Mouse (Mus musculus): ENCODE measurements around the gene Lhx9. TPM values are rescaled to one million over a fixed set of nuclear protein-coding genes. Genes with fewer than 3 reads are reported as not detected.

Gene Lhx9
- polyA plus RNA-seq, 1 experiment from 2014 or later, result 0.87 TPM

- Histone ChIP-seq H3K27me3 (ENCODE audit: control insufficient read depth, insufficient read depth, low read length) (peaks cover 64% of the 10 kb centered on the region), H3K4me1 (ENCODE audit: control insufficient read depth, insufficient read depth, low read length) (peaks cover 14% of the 10 kb centered on the region), H3K9ac (ENCODE audit: low read length) (no peak overlapping the region), H3K4me3 (replicated peaks; ENCODE audit: low read length) (peak overlapping the region; percentile 34), H3K27ac (ENCODE audit: low read length) (no peak overlapping the region), H3K9me3 (replicated peaks; ENCODE audit: control insufficient read depth, low read length) (no peaks in the 10 kb centered on the region), H3K36me3 (ENCODE audit: control insufficient read depth, insufficient read depth, low read length) (no peaks in the 10 kb centered on the region), H3K4me2 (ENCODE audit: low read depth, low read length) (peak overlapping the region; percentile 50)
- WGBS, result under 1% methylated on average over 16 of the region's 16 CpGs
- ATAC-seq (ENCODE audit: insufficient read depth, low FRiP score), result 0 out of 2 replicates have a peak, but pooled peaks have one; percentile 14
Measured at GRCm38 (mm10) chr1:138848026-138848425, 351 bp downstream of the Lhx9 start.

- peaks cover 14% of the 10 kb centered on the region for H3K4me1 ChIP-seq (ENCODE audit: control insufficient read depth, insufficient read depth, low read length)
- H3K36me3 ChIP-seq (ENCODE audit: control insufficient read depth, insufficient read depth, low read length), result no peaks in the 10 kb centered on the region
- no peak for ATAC-seq (ENCODE audit: insufficient read depth, low FRiP score)
- no peak overlapping the region for H3K9ac ChIP-seq (ENCODE audit: low read length)
- H3K27ac ChIP-seq (ENCODE audit: low read length), result no peak overlapping the region
- WGBS, result 2% methylated on average over 21 of the region's 21 CpGs
- H3K4me2 ChIP-seq (ENCODE audit: low read depth, low read length), result 0 out of 2 replicates have a peak overlapping the region, but pooled peaks have one; percentile 21
- H3K27me3 ChIP-seq (ENCODE audit: control insufficient read depth, insufficient read depth, low read length), result peaks cover 66% of the 10 kb centered on the region
- H3K4me3 ChIP-seq (replicated peaks; ENCODE audit: low read length), result peak overlapping the region; percentile 26
- no peaks in the 10 kb centered on the region for H3K9me3 ChIP-seq (replicated peaks; ENCODE audit: control insufficient read depth, low read length)
Measured at GRCm38 (mm10) chr1:138847146-138847545, 1.2 kb downstream of the Lhx9 start.

- H3K27me3 ChIP-seq (ENCODE audit: control insufficient read depth, insufficient read depth, low read length), result peaks cover 68% of the 10 kb centered on the region
- H3K4me1 ChIP-seq (ENCODE audit: control insufficient read depth, insufficient read depth, low read length), result peaks cover 16% of the 10 kb centered on the region
- H3K4me2 ChIP-seq (ENCODE audit: low read depth, low read length), result no peak overlapping the region
- H3K9ac ChIP-seq (ENCODE audit: low read length), result no peak overlapping the region
- H3K27ac ChIP-seq (ENCODE audit: low read length), result no peak overlapping the region
- WGBS, result 10% methylated on average over 9 of the region's 9 CpGs
- no peaks in the 10 kb centered on the region for H3K9me3 ChIP-seq (replicated peaks; ENCODE audit: control insufficient read depth, low read length)
- no peak overlapping the region for H3K4me3 ChIP-seq (replicated peaks; ENCODE audit: low read length)
- H3K36me3 ChIP-seq (ENCODE audit: control insufficient read depth, insufficient read depth, low read length), result no peaks in the 10 kb centered on the region
- ATAC-seq (ENCODE audit: insufficient read depth, low FRiP score), result no peak
Measured at GRCm38 (mm10) chr1:138846581-138846980, 1.8 kb downstream of the Lhx9 start.

GRCm38 (mm10) chr1:138846131-138846530 lies 2.2 kb downstream of the Lhx9 start:
- Histone ChIP-seq H3K4me1 (ENCODE audit: control insufficient read depth, insufficient read depth, low read length) (peaks cover 21% of the 10 kb centered on the region), H3K4me3 (replicated peaks; ENCODE audit: low read length) (no peak overlapping the region), H3K9ac (ENCODE audit: low read length) (no peak overlapping the region), H3K9me3 (replicated peaks; ENCODE audit: control insufficient read depth, low read length) (no peaks in the 10 kb centered on the region), H3K27me3 (ENCODE audit: control insufficient read depth, insufficient read depth, low read length) (peaks cover 73% of the 10 kb centered on the region), H3K27ac (ENCODE audit: low read length) (no peak overlapping the region), H3K36me3 (ENCODE audit: control insufficient read depth, insufficient read depth, low read length) (no peaks in the 10 kb centered on the region), H3K4me2 (ENCODE audit: low read depth, low read length) (no peak overlapping the region)
- ATAC-seq (ENCODE audit: insufficient read depth, low FRiP score), result no peak
- whole genome bisulfite sequencing, result 8% methylated on average over 12 of the region's 12 CpGs

GRCm38 (mm10) chr1:138845481-138845880 lies 2.9 kb downstream of the Lhx9 start:
- H3K27me3 ChIP-seq (ENCODE audit: control insufficient read depth, insufficient read depth, low read length), result peaks cover 73% of the 10 kb centered on the region
- no peak overlapping the region for H3K4me3 ChIP-seq (replicated peaks; ENCODE audit: low read length)
- no peak overlapping the region for H3K4me2 ChIP-seq (ENCODE audit: low read depth, low read length)
- no peaks in the 10 kb centered on the region for H3K36me3 ChIP-seq (ENCODE audit: control insufficient read depth, insufficient read depth, low read length)
- H3K9me3 ChIP-seq (replicated peaks; ENCODE audit: control insufficient read depth, low read length), result no peaks in the 10 kb centered on the region
- H3K27ac ChIP-seq (ENCODE audit: low read length), result no peak overlapping the region
- no peak for ATAC-seq (ENCODE audit: insufficient read depth, low FRiP score)
- peaks cover 21% of the 10 kb centered on the region for H3K4me1 ChIP-seq (ENCODE audit: control insufficient read depth, insufficient read depth, low read length)
- H3K9ac ChIP-seq (ENCODE audit: low read length), result no peak overlapping the region
- WGBS, result 23% methylated on average over 3 of the region's 3 CpGs

- Histone ChIP-seq H3K4me3 (replicated peaks; ENCODE audit: low read length) (no peak overlapping the region), H3K4me2 (ENCODE audit: low read depth, low read length) (no peak overlapping the region; the same call in 1 of the 2 replicates), H3K36me3 (ENCODE audit: control insufficient read depth, insufficient read depth, low read length) (no peaks in the 10 kb centered on the region), H3K9me3 (replicated peaks; ENCODE audit: control insufficient read depth, low read length) (no peaks in the 10 kb centered on the region), H3K27me3 (ENCODE audit: control insufficient read depth, insufficient read depth, low read length) (peaks cover 69% of the 10 kb centered on the region), H3K9ac (ENCODE audit: low read length) (no peak overlapping the region), H3K4me1 (ENCODE audit: control insufficient read depth, insufficient read depth, low read length) (peaks cover 21% of the 10 kb centered on the region), H3K27ac (ENCODE audit: low read length) (no peak overlapping the region)
- WGBS, result 10% methylated on average over 3 of the region's 3 CpGs
- no peak for ATAC-seq (ENCODE audit: insufficient read depth, low FRiP score)
Measured at GRCm38 (mm10) chr1:138844166-138844565, 4.2 kb downstream of the Lhx9 start.

GRCm38 (mm10) chr1:138843361-138844091 lies 4.9 kb downstream of the Lhx9 start:
- ATAC-seq (ENCODE audit: insufficient read depth, low FRiP score), result no peak
- no peak overlapping the region for H3K9ac ChIP-seq (ENCODE audit: low read length)

GRCm38 (mm10) chr1:138842756-138843155 lies 5.6 kb downstream of the Lhx9 start:
- H3K27me3 ChIP-seq (ENCODE audit: control insufficient read depth, insufficient read depth, low read length), result peaks cover 66% of the 10 kb centered on the region
- no peak overlapping the region for H3K27ac ChIP-seq (ENCODE audit: low read length)
- H3K36me3 ChIP-seq (ENCODE audit: control insufficient read depth, insufficient read depth, low read length), result no peaks in the 10 kb centered on the region
- peaks cover 13% of the 10 kb centered on the region for H3K4me1 ChIP-seq (ENCODE audit: control insufficient read depth, insufficient read depth, low read length)
- H3K4me3 ChIP-seq (replicated peaks; ENCODE audit: low read length), result no peak overlapping the region
- ATAC-seq (ENCODE audit: insufficient read depth, low FRiP score), result no peak
- H3K4me2 ChIP-seq (ENCODE audit: low read depth, low read length), result no peak overlapping the region
- 3% methylated on average over 10 of the region's 10 CpGs for WGBS
- no peaks in the 10 kb centered on the region for H3K9me3 ChIP-seq (replicated peaks; ENCODE audit: control insufficient read depth, low read length)
- H3K9ac ChIP-seq (ENCODE audit: low read length), result no peak overlapping the region

More at GRCm38 (mm10) chr1:138843361-138844091, 4.9 kb downstream of the Lhx9 start:
- Histone ChIP-seq H3K27me3 (ENCODE audit: control insufficient read depth, insufficient read depth, low read length) (peaks cover 66% of the 10 kb centered on the region), H3K4me1 (ENCODE audit: control insufficient read depth, insufficient read depth, low read length) (peaks cover 17% of the 10 kb centered on the region), H3K9me3 (replicated peaks; ENCODE audit: control insufficient read depth, low read length) (no peaks in the 10 kb centered on the region), H3K27ac (ENCODE audit: low read length) (no peak overlapping the region), H3K36me3 (ENCODE audit: control insufficient read depth, insufficient read depth, low read length) (no peaks in the 10 kb centered on the region), H3K4me2 (ENCODE audit: low read depth, low read length) (peak overlapping the region; percentile 55), H3K4me3 (replicated peaks; ENCODE audit: low read length) (peak overlapping the region; percentile 36)
- WGBS, result 2% methylated on average over 35 of the region's 35 CpGs

- Histone ChIP-seq H3K27me3 (ENCODE audit: control insufficient read depth, insufficient read depth, low read length) (peaks cover 66% of the 10 kb centered on the region), H3K27ac (ENCODE audit: low read length) (no peak overlapping the region), H3K9me3 (replicated peaks; ENCODE audit: control insufficient read depth, low read length) (no peaks in the 10 kb centered on the region), H3K4me1 (ENCODE audit: control insufficient read depth, insufficient read depth, low read length) (peaks cover 13% of the 10 kb centered on the region), H3K4me2 (ENCODE audit: low read depth, low read length) (peak overlapping the region; percentile 59), H3K36me3 (ENCODE audit: control insufficient read depth, insufficient read depth, low read length) (no peaks in the 10 kb centered on the region), H3K9ac (ENCODE audit: low read length) (no peak overlapping the region), H3K4me3 (replicated peaks; ENCODE audit: low read length) (peak overlapping the region; percentile 36)
- no peak for ATAC-seq (ENCODE audit: insufficient read depth, low FRiP score)
- 3% methylated on average over 8 of the region's 8 CpGs for WGBS
Measured at GRCm38 (mm10) chr1:138842315-138842714, 6.1 kb downstream of the Lhx9 start.
